Mouse (Mus musculus) testis, postnatal 14 days (tissue): ENCODE results near the gene Cdh1.

Experiments
- DNase-seq: peaks from one replicate; pipeline ENCODE4 v3.0.0; 2021; ENCODE audit warnings: low spot score

Cdh1 gene

DNA sequence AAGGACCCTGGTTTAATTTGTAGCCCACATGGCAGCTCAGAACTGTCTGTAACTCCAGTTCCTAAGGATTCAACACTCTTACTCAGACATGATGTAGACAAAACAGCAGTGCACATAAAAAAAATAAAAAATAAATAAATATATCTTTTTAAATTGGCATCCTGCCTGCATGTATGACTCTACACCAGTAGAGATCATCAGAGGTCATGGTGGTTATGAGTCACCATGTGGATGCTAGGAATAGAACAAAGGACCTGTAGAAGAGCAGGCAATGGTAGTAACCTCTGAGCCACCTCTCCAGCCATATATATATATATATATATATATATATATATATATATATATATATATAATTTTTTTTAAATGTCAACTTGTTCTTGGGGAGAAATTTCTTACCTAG is 52.9 kb downstream of the Cdh1 start:
- DNase-seq: no peak

DNA sequence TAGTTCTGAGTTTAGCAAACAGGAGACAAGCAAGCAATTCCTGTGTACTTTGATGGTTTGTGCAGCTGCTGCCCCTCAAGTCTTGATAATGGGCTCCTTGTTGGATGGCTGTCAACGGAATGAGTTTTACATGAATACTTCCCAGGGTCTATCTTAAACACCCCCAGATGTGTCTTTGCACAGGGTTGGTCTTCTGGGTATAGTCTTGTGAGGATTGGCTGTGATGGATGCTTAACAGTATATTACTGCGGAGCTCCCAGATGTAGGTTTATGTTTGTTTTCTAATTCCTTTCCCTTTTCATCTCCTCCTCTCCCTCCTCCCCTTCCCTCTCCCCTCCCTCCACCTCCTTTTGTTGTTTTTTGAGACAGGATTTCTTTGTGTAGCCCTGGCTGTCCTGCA is 69.6 kb downstream of the Cdh1 start:
- no peak for DNase-seq

DNA sequence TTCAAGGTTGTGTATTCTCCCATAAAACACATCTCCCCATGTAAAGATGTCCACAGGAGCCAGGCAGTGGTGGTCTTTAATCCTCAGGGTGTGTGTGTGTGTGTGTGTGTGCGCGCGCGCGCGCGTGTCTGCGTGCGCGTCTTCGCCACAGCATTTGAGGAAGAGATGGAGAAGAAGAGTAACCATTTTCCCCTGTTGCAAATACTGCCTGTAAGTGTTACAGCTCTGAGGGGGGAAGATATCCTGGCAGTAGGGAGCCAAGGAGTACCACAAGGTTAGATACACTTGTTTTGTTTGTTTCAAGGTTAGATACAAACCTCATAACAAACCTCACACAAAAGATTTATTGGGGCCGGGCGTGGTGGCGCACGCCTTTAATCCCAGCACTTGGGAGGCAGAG is 71.2 kb downstream of the Cdh1 start:
- peak; percentile 18 for DNase-seq

- DNase-seq: no peak
These were observed 71.7 kb downstream of the Cdh1 start for GRCm38 (mm10) chr8:106674894-106675293.

- peak; percentile 93 for DNase-seq
These were observed 80.0 kb downstream of the Cdh1 start, which contains the start of gene Tango6 for GRCm38 (mm10) chr8:106682971-106683668. TSS of gene Tango6 (plus strand) at chr8:106683068.

- no peak for DNase-seq
These were observed 81.2 kb downstream of the Cdh1 start for GRCm38 (mm10) chr8:106684387-106684786.

GRCm38 (mm10) chr8:106687479-106687878 is 84.3 kb downstream of the Cdh1 start:
- DNase-seq: no peak

DNA sequence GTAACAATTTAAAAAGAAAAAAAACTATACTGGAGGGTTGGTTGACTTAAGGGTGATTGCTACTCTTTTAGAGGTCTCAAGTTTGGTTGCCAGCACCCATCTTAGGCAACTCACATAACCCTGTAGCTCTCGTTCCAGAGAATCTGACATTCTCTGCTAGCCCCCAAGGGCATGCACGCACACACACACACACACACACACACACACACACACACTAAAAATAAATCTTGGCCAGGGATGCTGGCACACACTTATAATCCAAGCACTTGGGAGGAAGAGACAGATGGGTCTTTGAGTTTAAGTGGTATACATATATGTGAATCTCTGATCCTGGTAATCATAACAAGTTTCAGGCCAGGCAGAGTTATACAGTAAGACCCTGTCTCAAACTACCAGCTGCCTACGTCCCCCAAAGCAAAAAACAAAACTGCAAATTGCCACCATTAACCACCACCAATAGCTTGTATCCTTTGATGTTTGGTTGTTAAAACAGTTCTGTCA is 94.6 kb downstream of the Cdh1 start:
- DNase-seq: no peak

DNA sequence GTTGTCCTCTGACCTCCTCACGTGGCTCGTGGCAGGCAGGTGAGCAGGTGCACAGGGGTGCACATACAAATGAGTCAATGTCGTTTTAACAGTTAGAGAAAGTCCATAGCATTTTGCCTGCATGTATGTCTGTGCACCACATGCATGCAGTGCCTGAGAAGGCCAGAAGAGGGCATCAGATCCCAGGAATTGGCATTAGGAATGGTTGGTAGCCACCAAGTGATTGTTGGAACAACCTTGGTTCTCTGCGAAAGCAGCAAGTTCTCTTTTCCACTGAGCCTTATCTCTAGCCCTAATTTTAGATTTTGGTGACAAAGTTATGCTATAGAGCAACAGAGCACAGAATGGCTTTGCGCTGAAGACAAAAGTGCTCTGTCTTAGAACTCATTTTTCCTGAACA is 96.4 kb downstream of the Cdh1 start:
- peak; percentile 57 for DNase-seq

GRCm38 (mm10) chr8:106700131-106700530 is 97.0 kb downstream of the Cdh1 start:
- DNase-seq: no peak

GRCm38 (mm10) chr8:106701360-106701759 is 98.2 kb downstream of the Cdh1 start:
- no peak for DNase-seq

- no peak for DNase-seq
These were observed 101.2 kb downstream of the Cdh1 start for GRCm38 (mm10) chr8:106704199-106704900.

DNA sequence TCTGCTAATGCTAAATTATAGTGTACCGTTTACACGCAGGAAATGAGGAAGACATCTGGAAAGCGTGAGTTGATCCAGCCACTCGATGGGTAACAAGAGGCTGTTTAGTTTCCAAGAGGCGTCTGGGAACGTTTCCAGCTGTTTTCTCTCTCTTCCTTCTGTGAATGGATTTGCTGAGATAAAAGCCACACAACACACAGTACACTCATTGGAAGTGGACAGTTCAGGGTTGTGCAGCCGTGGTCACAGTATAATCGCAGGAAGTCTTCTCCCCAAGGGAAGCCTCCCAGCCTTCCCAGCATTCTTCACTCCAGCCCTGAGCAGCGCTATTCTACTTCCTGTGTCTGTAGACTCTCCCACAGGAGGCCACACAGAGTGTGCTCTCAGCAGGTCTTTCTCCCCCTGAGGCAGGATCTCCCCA is 101.8 kb downstream of the Cdh1 start:
- DNase-seq: peak; percentile 62

GRCm38 (mm10) chr8:106706194-106706593 is 103.0 kb downstream of the Cdh1 start:
- no peak for DNase-seq

DNA sequence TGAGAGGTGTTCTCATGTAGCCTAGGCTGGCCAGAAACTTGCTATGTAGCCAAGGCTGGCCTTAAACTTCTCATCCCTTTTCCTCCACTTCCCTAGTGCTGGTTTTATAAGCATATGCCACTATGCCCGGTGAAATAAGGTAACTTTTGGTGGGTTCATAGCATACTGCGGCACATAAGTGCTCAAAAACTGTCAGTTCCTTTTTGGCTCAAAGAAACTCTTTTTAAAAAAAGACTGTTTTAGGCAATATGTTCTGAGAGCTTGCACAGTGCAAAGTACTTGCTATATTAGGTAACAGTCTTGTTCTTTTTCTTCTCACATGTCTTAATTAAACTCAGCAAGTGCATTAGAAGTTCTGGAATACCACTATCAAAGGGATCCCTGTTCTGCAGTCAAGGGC is 106.9 kb downstream of the Cdh1 start:
- DNase-seq: no peak

DNA sequence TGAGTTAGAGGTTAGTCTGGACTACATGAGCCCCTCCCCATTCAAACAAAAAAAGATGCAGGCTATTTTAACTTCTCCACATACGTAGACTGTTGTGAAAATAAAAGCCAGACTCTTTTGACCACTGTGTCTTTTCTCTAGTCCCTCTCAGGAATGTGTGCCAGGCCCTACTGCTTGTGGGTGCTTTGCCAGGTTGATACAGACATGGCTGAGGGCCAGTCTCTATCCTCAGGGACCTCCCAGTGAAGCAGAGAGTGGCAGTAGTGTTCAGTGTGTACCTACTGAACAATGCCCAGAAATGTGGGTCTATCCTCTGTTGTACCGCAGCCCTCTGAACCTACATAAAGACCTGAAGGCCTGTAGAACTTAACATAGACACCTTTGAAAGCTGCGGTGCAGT is 109.3 kb downstream of the Cdh1 start:
- DNase-seq: no peak

GRCm38 (mm10) chr8:106714297-106714696 is 111.1 kb downstream of the Cdh1 start:
- DNase-seq: no peak

DNA sequence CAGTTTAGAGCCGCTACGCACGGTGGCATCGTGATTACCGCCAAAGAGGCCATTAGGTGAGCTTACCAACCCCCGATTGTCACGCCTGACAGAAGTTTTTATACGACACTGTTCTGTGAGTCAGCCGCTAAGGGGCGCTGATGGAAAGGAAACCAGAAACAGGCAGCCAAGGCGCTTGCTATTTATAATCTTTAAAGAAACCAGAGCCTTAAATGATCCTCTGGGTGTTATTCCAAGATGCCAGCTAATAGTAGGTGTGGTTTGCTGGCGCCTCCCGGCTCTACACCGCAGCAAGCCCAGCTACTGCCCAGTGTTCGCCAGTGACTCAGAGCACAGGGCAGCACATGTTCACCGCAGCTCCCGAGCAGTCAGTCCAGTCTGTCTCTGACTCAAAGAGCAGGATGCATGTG is 114.9 kb downstream of the Cdh1 start:
- DNase-seq: peak; percentile 37
